Mouse (Mus musculus) bone marrow macrophage, adult 2 months (primary cell): ENCODE results near the gene Greb1.

ENCODE experiments used
- CTCF ChIP-seq: IDR thresholded peaks from 2 replicates; pipeline ENCODE4 v1.5.1; 2012; ENCODE audit warnings: low read depth, mild to moderate bottlenecking, low read length, moderate library complexity
- POLR2A ChIP-seq: IDR thresholded peaks from 2 replicates; pipeline ENCODE4 v1.6.1; 2012; ENCODE audit warnings: mild to moderate bottlenecking, low read depth, low read length, borderline replicate concordance

DNA sequence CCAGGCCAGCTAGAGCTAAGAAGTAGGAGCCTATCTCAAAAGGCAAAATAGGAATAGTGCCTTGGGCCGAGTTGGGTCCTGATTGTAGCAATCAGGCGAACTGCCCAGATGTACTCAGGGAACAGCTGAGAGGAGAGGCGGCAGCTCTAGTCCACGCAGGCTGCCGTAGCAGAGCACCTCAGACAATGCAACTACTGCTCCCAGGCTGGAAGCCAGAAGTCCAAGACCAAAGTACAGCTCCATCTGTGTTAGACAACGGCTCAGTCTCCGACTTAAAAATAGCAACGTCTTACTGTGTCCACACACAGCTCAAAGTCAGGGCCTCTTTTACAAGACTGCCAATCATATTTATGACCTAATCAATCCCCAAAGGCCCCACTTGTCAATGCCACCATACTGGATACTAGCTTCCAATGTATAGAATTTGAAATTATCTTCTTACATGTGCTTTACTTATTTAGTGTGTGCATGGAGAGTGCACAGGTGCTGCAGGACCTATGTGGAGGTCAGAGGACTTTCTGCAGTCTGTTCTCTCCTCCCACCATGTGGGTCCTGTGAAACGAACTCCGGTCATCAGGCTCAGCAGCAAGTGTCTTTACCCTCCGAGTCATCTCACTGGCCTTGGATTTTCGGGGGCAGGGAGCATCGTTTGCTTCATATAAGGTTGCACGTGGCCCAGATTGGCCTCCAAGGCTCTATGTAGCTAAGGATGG, 19.5 kb downstream of the Greb1 start:
- TF ChIP-seq CTCF, result no peak
- no peak for TF ChIP-seq POLR2A
